Mouse (Mus musculus): Measurements from ENCODE around the gene Cnnm4. TPM values are rescaled to one million over a fixed set of nuclear protein-coding genes. Genes with fewer than 3 reads are reported as not detected.

Gene Cnnm4
- total RNA-seq, 2 experiments from 2014 or later: 8.4 to 12.1 TPM

DNA sequence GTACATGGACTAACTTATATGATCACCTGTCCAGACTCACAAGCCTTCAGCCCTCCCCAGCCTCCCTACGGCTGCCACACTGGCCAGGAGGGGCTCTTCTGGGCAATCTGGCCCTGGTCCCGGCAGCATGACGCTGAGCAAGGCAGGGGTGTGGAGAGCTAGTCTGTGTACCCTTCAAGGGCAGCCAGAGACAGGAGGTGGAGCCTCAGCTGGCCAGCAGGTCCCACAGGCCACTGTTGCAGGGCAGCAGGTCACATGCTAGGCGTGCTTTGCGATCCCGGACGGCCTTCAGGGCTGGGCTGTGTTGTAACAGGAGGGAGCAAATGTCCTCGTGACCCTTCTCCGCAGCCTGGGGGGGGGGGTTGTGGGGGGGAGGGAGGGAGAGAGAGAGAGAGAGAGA lies 67.8 kb downstream of the Cnnm4 start, which contains the start of gene Gm42417:
Gene Gm42417, minus strand, starts transcription at position 244 of the 400 bp plus-strand sequence.
- no peak for ATAC-seq (replicated peaks; ENCODE audit: poor library complexity)

DNA sequence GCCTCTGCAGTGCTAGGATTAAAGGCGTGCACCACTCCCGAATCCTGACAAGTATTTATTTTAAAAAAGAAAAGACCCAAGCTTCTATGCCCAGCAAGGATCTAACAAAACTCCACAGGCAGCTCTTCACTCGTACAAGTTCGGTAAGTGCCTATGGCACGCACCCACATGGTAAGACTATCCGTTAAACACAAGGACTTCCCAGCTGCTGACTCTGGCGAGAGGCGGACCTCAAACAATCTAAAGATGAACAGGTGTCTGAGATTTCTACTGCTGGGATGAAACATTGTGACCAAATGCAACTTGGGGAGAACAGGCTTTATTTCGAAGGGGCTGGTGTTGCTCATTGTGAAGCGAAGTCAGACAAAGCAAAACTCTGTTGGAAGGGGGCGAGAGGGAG lies 68.7 kb downstream of the Cnnm4 start:
- ATAC-seq (replicated peaks; ENCODE audit: poor library complexity): no peak

DNA sequence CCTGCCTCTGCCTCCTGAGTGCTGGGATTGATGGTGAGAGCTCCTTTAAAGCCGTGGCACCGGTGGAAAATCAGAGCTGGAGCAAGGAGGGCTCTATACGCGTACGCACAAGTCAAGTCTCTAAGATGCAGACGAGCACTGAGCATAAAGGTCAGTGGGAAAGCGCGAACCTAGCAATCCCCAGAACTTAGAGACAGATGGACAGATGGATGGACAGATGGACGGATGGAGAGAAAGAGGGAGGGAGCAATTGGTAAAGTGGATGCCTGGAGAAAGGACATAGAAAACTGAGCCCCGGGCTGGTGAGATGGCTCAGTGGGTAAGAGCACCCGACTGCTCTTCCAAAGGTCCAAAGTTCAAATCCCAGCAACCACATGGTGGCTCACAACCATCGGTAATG lies 69.4 kb downstream of the Cnnm4 start:
- no peak for ATAC-seq (replicated peaks; ENCODE audit: poor library complexity)

DNA sequence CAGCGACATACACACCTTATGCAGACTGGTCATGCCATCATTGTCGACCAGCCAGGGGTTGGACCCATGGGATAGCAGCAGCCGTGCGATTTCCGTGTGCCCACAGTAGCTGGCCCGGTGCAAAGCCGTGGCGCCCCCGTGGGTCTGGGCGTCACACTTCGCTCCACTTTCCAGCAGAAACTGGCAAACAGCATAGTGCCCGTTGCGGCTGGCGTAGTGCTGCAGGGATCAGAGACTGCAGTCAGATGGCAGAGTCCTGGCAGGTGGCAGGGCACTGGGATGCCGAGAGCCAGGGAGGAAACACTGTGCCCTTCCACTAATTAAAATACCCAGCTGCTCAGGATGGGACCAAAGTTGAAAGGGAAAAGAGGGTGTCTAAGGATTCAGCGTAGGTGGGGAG lies 70.4 kb downstream of the Cnnm4 start:
- ATAC-seq (replicated peaks; ENCODE audit: poor library complexity): no peak

DNA sequence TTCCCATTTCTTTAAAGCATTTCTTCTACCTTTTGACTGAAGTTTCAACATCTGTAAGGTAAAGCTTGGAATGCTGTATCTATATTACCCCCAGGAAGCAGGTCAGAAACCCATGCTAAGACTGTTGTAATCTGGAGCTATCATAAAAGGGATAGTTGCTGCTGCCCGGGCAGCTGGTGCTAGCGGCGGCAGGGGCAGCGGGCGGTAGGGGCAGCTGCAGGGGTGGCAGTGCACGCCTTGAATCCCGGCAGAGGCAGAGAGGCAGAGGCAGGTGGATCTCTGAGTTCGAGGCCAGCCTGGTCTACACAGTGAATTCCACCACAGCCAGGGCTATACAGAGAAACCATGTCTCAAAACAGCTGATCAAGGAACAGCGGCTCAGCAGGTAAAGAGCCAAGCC lies 71.5 kb downstream of the Cnnm4 start:
- ATAC-seq (replicated peaks; ENCODE audit: poor library complexity): no peak

DNA sequence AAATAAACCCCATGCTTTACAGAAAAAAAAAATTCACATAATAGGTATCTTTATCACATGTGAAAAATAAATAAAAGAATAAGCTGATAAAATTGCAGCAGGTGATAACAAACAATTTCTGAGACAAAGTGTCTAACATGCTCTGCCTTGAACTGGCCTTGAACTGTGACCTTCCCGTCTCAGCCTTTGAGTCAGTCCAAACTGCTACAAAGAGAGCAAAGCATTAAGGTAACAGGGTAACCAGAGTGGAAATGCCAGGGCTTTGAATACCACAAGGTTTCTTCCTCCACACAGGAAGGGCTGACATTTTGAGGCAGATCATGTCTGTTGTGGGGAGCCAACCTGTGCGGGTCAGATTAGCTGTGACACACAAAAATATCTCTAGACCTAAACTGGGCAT lies 74.0 kb downstream of the Cnnm4 start:
- ATAC-seq (replicated peaks; ENCODE audit: poor library complexity): no peak

DNA sequence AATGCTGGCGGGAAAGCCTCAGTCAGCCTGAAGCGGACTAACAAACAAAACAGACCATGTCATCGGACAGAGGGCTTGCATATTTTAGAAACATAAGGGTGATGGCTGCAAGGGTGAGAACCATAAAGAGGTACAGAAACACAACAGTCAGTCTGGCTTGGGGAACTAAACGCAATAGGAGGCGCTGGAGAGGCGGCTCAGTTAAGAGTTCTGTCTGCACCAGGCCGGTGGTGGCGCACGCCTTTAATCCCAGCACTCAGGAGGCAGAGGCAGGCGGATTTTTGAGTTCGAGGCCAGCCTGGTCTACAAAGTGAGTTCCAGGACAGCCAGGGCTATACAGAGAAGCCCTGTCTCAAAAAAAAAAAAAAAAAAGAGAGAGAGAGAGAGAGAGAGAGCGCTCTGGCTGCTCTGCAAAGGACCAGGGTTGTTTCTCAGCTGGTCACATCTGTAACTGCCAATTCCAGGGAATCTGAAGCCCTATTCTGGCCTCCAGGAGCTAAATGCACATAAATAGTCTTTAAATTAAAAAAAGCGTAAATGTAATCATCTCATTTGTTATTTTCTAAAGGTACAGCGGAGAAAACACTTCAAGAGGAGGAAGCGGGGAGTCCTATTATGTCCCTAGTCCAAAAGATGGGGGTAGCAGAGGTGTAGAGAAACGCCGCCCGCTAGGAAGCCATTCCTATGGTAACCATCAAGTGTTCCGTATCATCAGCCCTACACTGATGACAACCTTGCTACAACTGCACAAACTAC lies 74.6 kb downstream of the Cnnm4 start:
- ATAC-seq (replicated peaks; ENCODE audit: poor library complexity): no peak

DNA sequence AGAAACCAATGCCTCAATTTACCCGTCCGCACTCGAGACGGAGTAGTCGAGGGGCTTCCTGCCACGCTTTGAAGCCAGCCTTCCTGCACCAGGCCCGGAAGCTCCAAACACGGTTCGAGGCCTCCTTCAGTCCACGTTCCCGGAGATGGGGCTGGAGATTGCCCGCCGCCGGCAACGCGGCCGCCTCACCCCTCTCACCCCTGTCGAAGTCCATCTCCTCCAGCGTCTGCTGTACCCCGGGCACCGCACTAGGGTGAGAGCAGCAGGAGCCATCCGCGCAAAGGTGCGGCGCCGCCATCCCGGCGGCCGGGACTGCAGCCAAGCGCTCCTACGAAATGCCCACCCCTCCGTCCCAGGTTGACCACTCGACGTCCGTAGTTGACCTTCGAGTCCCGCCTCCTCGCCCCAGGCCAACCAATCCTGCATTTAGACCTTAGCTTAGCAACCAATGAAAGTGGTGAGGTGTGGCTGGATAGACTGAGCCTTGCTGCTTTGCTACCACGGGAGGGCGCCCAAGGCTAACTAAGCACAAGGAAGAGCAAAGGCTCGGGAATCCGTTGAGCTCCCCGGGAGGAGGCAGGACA lies 75.6 kb downstream of the Cnnm4 start, which contains the start of gene Ankrd39:
Gene Ankrd39, minus strand, starts transcription at position 558 of the 584 bp plus-strand sequence.
- ATAC-seq (replicated peaks; ENCODE audit: poor library complexity): peak; percentile 97

DNA sequence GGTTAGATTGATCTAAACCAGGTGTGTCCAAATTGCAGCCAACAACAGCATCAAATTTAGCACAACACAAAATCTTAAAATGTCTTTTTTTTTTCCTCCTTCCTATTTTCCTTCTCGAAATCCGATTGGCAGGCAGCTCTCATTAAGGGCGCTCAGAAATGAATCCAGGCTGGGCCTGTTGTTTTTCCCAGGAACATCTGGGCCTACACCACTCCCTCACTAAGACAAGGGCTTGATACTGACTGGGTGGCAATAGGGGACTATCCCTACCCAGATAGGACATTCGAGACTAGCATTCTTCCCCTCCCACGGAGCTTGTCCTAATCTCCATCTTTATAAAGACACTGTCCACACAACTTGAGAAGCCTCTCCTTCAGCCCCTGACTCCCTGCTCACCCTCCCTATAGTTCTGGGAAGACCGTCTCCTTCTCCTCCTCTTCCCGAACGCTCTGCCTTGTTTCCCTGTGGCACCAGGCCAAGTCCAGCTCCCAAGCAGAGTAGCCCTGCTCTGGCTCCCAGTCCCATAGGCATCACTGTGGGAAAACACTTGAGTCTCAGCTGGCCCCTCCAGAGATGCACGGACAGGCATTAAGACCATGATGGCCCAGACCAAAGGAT lies 76.7 kb downstream of the Cnnm4 start:
- no peak for ATAC-seq (replicated peaks; ENCODE audit: poor library complexity)

DNA sequence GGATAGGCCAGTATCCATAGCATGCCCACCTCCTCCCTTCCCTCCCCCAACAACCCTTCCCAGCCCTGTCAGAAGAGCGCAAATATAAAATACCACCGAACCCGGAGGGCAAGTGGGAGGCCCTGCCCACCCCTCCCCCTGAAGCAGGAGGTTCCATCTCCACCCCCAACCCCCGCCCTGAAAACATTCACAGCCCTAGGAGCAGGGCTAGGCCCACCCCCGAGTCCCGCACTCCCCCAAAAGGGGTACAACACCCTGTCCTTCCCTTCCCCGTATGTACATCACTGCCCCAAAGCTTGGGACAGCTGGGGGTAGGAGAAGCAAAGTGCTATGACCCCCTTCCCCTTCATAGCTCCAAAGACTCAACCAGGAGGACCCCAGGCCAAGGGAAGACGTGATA lies 77.4 kb downstream of the Cnnm4 start:
- no peak for ATAC-seq (replicated peaks; ENCODE audit: poor library complexity)

DNA sequence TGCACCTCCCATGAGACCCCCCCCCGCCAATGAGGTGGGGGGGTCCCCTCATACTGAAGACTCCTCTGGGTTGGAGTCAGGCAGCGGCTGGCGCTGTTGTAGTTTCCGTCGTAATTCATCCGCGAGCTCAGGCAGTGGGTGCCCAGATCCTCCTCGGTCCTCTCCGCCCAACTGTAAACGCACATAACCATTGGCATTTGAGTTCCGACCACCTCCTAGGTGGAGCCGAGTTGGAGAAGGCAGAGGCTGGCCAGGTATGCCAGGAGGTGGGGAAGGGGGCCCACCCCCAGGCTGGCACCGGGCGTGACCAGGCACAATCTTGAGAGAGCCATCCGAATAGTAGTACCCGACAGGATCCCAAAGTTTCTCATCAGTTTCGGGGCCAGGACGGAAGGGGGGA lies 78.1 kb downstream of the Cnnm4 start:
- ATAC-seq (replicated peaks; ENCODE audit: poor library complexity): no peak

DNA sequence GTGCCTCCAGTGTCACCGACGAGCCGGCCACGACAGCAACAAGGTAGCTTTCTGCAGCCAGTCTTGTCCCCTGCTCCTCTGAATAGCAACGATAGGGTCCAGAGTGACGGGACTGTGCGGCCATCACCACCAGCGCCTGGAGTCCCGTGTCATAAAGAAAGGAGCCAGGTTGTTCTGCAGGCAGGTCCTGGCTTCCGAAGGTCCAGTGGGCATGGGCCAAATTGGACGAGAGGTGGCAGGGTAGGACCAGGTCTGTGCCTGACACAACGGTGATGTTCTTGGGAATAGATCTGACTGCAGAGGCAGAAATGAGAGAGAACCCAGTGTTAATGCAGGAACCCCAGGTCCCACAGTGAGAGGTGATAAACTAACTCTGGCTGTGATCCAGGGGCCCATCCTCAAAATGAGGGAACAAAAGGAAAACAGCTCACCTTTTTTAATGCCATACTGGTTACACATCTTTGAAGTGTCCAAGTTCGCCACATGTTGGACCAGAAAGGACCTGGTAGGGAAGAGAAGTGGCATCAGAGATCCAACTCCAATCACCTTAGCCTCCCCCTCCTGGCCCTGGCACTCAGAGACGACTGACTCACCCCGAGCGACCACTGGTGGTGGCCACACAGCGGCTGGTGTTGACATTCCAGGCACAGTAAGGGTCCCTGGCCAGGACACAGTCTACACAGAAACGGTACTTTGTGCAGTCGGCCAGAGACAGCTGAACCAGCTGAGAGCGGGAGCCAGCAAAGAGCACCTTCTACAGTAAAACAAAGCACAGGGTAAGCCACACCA lies 78.8 kb downstream of the Cnnm4 start:
- ATAC-seq (replicated peaks; ENCODE audit: poor library complexity): no peak

DNA sequence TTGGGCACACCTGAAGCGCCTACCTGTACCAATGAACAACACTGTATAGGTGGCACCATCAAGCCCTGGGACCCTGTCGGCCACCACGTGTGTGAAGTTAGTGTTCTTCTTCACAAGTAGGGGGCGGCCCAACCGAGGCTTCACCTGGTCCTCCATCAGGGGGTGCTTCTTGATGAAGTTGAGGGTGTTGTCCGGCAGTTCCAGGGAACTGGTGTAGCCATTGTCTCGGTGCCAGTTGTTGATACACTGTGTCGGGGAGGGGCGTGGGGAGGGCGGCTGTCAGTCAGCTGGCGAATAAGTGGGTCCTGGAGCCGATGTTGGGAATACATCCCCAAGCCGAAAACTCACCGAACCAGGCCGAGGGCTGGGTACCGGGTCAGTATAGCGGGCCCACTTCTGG lies 80.5 kb downstream of the Cnnm4 start:
- ATAC-seq (replicated peaks; ENCODE audit: poor library complexity): no peak

DNA sequence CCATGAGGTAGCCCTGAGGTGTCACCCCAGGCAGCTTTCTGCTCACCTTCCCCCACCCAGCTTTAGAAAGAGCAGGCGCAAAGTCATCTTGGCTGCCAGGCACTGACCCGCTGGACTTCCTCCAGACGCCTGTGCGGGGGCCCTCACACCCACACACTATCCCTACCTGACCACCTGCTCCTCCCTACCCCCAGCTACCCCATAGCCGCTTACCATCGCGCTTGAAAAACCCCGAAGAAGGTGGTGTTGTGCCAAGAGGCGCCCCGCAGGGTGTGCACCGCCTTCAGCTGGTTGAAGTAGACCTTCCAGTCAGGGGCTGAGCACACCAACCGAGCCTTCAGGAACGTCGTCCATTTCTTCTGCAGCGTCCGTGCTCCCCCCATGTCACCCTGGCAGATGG lies 81.1 kb downstream of the Cnnm4 start:
- ATAC-seq (replicated peaks; ENCODE audit: poor library complexity): no peak

DNA sequence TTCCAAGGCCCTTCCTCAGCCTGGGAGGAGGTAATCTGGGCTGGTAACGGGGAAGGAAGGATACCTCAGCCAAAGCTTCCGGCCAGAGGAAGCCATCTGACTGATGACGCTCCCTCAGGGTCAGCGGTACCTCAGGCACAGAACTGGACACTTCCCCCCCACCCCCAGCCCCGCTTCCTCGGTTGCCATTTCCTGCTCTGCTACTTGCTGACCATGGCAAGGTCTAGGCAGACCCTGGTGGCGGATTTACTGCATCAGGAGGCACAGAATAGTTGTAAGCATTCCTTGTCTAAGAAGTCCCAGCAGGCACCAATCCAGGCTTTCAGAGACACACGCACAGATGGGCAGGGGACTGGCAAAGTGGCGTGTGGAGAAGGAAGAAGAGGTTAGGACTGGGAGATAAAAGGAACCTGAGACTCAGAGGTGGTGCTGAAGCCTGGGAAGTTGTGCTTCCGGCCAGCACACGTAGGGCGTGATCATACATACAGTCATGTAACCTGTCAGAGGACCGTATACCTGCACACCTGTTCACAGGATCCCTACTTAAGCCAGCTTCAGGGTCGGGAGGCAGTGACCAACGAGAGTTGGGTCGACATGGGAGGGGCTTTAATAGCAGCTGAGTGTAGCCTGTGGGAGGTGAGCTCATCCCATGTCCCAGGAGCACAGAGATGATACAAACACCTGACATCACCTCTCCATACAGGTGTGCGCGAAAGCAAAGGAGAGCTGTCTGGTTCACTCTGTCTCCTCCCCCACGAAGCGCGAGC lies 83.4 kb downstream of the Cnnm4 start:
- ATAC-seq (replicated peaks; ENCODE audit: poor library complexity): no peak

DNA sequence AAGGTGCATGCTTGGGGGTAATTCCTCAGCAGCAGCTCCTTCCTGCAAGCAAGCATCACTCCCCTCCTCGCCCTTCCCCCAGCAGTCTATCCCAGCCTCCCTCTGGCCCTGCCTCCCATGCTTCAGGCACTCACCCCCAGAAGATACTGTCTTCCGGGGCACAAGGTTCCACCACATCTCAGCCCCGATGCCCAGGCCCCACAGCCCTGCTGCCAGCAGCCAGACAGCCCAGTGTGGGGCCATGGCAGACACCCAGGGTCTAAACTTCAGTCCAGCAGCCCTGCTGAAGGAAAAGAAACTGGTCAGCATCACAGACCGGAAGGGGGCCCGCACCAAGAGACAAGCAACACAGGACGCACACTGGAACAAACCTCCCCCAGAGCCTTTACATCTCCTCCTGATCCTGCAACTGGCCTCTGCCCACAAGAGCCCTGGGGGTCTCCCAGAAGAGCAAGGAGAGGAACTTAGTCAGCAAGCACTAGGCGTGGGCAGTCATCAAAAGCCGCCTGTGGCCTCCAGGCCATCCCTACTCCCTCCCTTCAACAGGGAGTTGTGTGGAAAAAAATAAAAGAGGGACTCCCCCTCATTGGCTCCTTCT lies 84.5 kb downstream of the Cnnm4 start:
- ATAC-seq (replicated peaks; ENCODE audit: poor library complexity): no peak

DNA sequence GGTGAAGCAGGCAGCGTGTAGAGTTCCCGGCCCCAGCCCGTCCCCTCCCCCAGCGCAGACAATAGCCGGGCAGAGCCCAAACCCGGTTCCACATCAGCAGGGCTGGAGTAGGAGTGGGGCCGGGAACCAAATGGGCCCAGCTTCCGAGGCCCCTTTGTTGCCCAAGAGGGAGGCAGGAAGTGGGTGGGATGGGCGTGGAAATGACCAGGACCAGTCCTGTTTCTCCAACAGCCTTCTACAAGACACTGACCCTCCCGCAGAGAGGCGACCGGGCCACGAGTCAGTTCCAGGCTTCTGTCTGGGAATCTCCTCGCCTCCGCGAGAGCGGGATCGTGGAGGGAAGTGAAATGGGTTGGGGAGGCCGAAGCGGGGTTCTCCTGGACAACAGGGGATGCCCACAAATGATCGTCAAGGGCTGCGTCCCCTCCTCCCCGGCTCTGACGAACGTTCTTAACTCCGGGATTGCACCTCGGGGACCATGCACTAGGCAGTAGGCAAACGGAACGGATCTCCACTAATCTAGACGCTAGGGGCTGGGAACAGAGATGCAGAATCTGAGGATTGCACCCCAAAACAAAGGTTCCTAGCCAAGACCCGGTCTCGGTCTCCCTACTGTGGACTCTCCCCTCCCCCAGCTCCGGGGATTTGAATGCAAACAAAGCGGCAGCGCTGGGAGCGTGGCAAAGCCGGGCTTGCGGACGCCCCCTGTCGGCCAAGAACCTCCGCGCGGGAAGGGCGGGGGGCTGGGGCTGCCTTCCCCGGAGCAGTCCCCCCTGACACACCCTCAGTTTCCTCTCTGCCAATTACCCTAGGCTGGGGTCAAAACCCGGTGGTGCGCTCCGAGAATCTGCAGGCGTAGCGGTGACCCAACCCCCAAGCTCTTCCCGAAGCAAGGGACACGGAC lies 85.4 kb downstream of the Cnnm4 start:
- peak; percentile 61 for ATAC-seq (replicated peaks; ENCODE audit: poor library complexity)

DNA sequence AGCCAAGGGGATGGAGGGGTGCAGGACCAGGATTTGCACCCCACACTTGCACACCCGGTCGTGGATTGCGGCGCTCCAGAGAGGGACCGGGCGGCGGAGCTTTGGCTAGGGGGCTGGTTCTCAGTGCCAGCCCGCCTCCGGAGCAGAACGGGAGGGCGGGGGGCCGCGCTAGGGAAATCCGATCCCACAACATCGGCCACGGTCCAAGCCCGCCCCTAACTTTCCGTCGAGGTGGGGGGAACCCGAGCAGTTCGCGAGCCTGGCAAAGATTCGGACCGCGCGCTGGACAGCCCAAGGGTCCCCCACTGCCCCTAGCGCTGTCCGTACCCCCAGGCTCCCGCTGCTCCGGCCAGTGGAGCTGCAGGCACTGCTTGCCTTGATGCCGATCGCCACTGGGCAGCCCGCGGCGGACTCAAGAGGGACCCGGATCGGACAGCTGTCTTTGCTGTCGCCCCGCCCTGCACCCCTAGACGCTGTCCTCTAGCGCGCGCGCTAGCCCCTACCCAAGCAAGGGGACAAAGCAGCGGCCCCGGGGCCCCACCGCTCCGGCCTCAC lies 86.1 kb downstream of the Cnnm4 start:
- ATAC-seq (replicated peaks; ENCODE audit: poor library complexity): peak; percentile 12
